Mouse (Mus musculus): ENCODE data around the gene Ccndbp1. TPM values are rescaled to one million over a fixed set of nuclear protein-coding genes. Genes with fewer than 3 reads are reported as not detected.

Gene Ccndbp1
- total RNA-seq, 4 experiments from 2014 or later, result 56.9 to 60.5 (median 59.9) TPM

Small RNAs within 50 kb of the gene (microRNA-seq; reads per million reads assigned to microRNA genes)
- gene Gm44325, result 0 to 1.1 reads per million in 2 experiments

Other genes with a start within 250 kb of the Ccndbp1 start
- gene Cdan1, start 158.3 kb upstream of the Ccndbp1 start, total RNA-seq (2022), result 10 to 100 TPM; 23.6 to 33.2 (median 27.9) TPM
- gene Ttbk2, start 157.8 kb upstream of the Ccndbp1 start, total RNA-seq (2022), result 100 to 1,000 TPM in 1 of 4 experiments, 10 to 100 TPM in 3; 80.3 to 100 (median 90.6) TPM
- 10 to 100 TPM; 40.6 to 46.5 (median 44.4) TPM for gene Ubr1, start 37.7 kb upstream of the Ccndbp1 start, total RNA-seq (2022)
- gene Tmem62, start 31.4 kb upstream of the Ccndbp1 start, total RNA-seq (2022), result 10 to 100 TPM; 22.7 to 30.4 (median 25.3) TPM
- gene Epb42, start 28.7 kb downstream of the Ccndbp1 start, total RNA-seq (2022), result not detected
- gene Tgm5, start 77.4 kb downstream of the Ccndbp1 start, total RNA-seq (2022), result not detected
- under 1 TPM in 2 of 4 experiments, not detected in 2; 0.30 to 0.35 TPM for gene Tgm7, start 101.4 kb downstream of the Ccndbp1 start, total RNA-seq (2022)
- 10 to 100 TPM; 17.6 to 19.9 (median 18.6) TPM for gene Adal, start 132.0 kb downstream of the Ccndbp1 start, total RNA-seq (2022)
- 1 to 10 TPM; 7.1 to 9.8 (median 7.4) TPM for gene Lcmt2, start 132.2 kb downstream of the Ccndbp1 start, total RNA-seq (2022)
- 10 to 100 TPM; 34.4 to 39.3 (median 34.7) TPM for gene Tubgcp4, start 162.3 kb downstream of the Ccndbp1 start, total RNA-seq (2022)
- gene Zscan29, start 162.7 kb downstream of the Ccndbp1 start, total RNA-seq (2022), result 1 to 10 TPM; 4.9 to 6.5 (median 6.0) TPM

Measured in left cerebral cortex, adult 8-10 months (tissue).